Mouse (Mus musculus) heart, embryonic 14.5 days (tissue): ENCODE results near the gene Actc1. TPM values are rescaled to one million over a fixed set of nuclear protein-coding genes. Genes with fewer than 3 reads are reported as not detected.

Experiments
- ATAC-seq: fragments of 200-750 bp; cut with Nextera tagmentation; 2 replicates; pipeline ENCODE4 v1.8.0; 2017; ENCODE audit warnings: low read depth, moderate TSS enrichment; ENCODE audit not compliant: insufficient number of reproducible peaks, insufficient read depth, low FRiP score
- H3K27ac ChIP-seq, 2 experiments: fragments of 200-500 bp in 1 of 2; fragments of 300-500 bp in 1 of 2; sonication (generic) in 1 of 2; replicated peaks in 1 of 2; 2 replicates each; pipeline ENCODE4 v1.5.1; 2012 to 2014; ENCODE audit warnings: low read depth in 2 of 2, low read length in 2 of 2, control low read depth in 1 of 2, mild to moderate bottlenecking in 1 of 2, mixed read lengths in 1 of 2; ENCODE audit not compliant: control insufficient read depth in 1 of 2, insufficient read depth in 1 of 2
- H3K27me3 ChIP-seq: fragments of 300-500 bp; sonication (generic); 2 replicates; pipeline ENCODE4 v1.6.1; 2014; ENCODE audit warnings: mild to moderate bottlenecking, low read length, control low read depth; ENCODE audit not compliant: control insufficient read depth, insufficient read depth
- H3K36me3 ChIP-seq: fragments of 300-500 bp; sonication (generic); 2 replicates; pipeline ENCODE4 v1.6.1; 2014; ENCODE audit warnings: mild to moderate bottlenecking, control low read depth, low read length, mixed read lengths; ENCODE audit not compliant: control insufficient read depth, insufficient read depth
- H3K4me1 ChIP-seq, 2 experiments: fragments of 200-500 bp in 1 of 2; fragments of 300-500 bp in 1 of 2; sonication (generic) in 1 of 2; 2 replicates each; pipeline ENCODE4 v1.6.1; 2012 to 2014; ENCODE audit warnings: low read length in 2 of 2, control low read depth in 1 of 2, mixed read lengths in 1 of 2; ENCODE audit not compliant: control insufficient read depth in 2 of 2, insufficient read depth in 2 of 2
- H3K4me2 ChIP-seq: fragments of 300-500 bp; sonication (generic); 2 replicates; pipeline ENCODE4 v1.6.1; 2014; ENCODE audit warnings: mild to moderate bottlenecking, low read length
- H3K4me3 ChIP-seq, 2 experiments: fragments of 200-500 bp in 1 of 2; fragments of 300-500 bp in 1 of 2; sonication (generic) in 1 of 2; 2 replicates each; pipeline ENCODE4 v1.5.1; 2012 to 2014; ENCODE audit warnings: low read length in 2 of 2, mild to moderate bottlenecking in 2 of 2, control low read depth in 1 of 2, low read depth in 1 of 2, moderate library complexity in 1 of 2; ENCODE audit not compliant: control insufficient read depth in 1 of 2, insufficient read depth in 1 of 2
- H3K9ac ChIP-seq: fragments of 300-500 bp; sonication (generic); 2 replicates; pipeline ENCODE4 v1.6.1; 2014; ENCODE audit warnings: mild to moderate bottlenecking, low read length
- H3K9me3 ChIP-seq: fragments of 300-500 bp; sonication (generic); 2 replicates; pipeline ENCODE4 v1.6.1; 2016; ENCODE audit warnings: low read length, control low read depth; ENCODE audit not compliant: control insufficient read depth
- WGBS: fragments of 180-500 bp; shearing (Covaris S2); extraction: QIAGEN DNeasy Blood & Tissue Kit; methylation state at CpG from one replicate; pipeline ENCODE4 v1.1.7; 2014; 5-methylcytosine and 5-hydroxymethylcytosine counted together
- polyA plus RNA-seq: library from polyadenylated mRNA; unstranded; fragments of >200 nt; fragmentation: Nextera tagmentation; extraction: Ambion mirVana; gene quantifications from 2 replicates; pipeline ENCODE4 v1.2.1, GENCODE M21; 2014

Actc1 gene
- polyA plus RNA-seq, 1 experiment from 2014 or later, result 14,909 TPM

DNA sequence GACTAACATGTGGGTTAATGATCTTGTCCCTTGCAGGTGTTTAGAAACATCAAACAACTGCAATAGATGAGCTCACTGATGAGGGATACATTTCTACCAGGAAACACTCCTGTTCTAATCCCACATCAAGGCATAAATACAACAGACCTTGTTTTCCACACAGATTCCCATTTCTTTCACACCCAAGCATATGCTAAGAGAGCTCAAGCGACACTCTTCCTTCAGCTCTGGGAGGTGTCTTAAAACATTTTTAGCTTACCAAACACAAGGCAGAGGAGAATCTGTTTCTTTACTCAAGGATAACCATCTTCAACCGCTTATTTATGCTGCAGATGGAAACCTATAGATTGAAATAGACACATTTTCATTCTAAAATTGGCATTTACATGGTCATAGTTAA, 45.0 kb downstream of the Actc1 start:
- 71% methylated on average over 2 of the region's 2 CpGs for WGBS

DNA sequence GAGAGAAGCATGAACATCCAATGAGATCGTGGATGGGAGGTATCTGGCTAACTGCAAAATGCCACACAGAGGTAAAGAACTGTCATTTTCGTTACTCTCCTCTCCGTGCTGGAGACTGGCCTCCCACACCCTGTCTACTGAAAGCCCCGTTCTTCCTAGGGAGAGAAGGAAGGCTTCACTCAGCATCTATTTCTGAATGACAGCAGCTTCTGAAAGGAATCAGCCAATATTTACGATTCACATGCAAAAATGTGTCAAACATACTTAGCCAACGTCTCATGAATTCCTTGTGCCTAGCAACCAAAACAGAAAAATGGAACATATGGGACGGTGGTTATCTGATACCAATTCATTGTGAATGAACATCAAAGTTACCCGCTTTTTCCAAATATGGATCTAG, 55.9 kb downstream of the Actc1 start:
- Histone ChIP-seq H3K36me3 (no peaks in the 10 kb centered on the region), H3K9me3 (no peaks in the 10 kb centered on the region), H3K27me3 (no peaks in the 10 kb centered on the region), H3K4me3 (no peak overlapping the region), H3K9ac (no peak overlapping the region), H3K27ac (no peak overlapping the region), H3K4me2 (no peak overlapping the region), H3K4me1 (no peaks in the 10 kb centered on the region)
- ATAC-seq, result no peak
- 51% methylated on average over 8 of the region's 8 CpGs for WGBS

More for the DNA sequence above, 45.0 kb downstream of the Actc1 start:
- H3K4me1 ChIP-seq, result peaks cover 0 to 6% of the 10 kb centered on the region in 2 experiments; a peak in 1 of 4 replicates
- no peak overlapping the region for H3K27ac ChIP-seq
- no peaks in the 10 kb centered on the region for H3K36me3 ChIP-seq
- peaks cover 19% of the 10 kb centered on the region for H3K27me3 ChIP-seq
- no peak overlapping the region for H3K9ac ChIP-seq
- H3K4me3 ChIP-seq, result no peak overlapping the region
- ATAC-seq, result no peak
- H3K9me3 ChIP-seq, result no peaks in the 10 kb centered on the region
- no peak overlapping the region for H3K4me2 ChIP-seq

Other genes with a start within 250 kb of the Actc1 start
- 0.82 and 0.99 TPM in 2 replicates for gene Scg5, start 224.4 kb downstream of the Actc1 start, polyA plus RNA-seq
- 4.4 and 4.9 TPM in 2 replicates for gene Arhgap11a, start 204.9 kb downstream of the Actc1 start, polyA plus RNA-seq
- not detected in 2 replicates for gene Gjd2, start 39.9 kb downstream of the Actc1 start, polyA plus RNA-seq
- gene Aqr, start 133.5 kb upstream of the Actc1 start, polyA plus RNA-seq, result 28.0 and 30.6 TPM in 2 replicates
- gene Zfp770, start 147.9 kb upstream of the Actc1 start, polyA plus RNA-seq, result 4.5 and 4.8 TPM in 2 replicates